Mouse (Mus musculus): ENCODE measurements around the gene Wdfy1.

DNA sequence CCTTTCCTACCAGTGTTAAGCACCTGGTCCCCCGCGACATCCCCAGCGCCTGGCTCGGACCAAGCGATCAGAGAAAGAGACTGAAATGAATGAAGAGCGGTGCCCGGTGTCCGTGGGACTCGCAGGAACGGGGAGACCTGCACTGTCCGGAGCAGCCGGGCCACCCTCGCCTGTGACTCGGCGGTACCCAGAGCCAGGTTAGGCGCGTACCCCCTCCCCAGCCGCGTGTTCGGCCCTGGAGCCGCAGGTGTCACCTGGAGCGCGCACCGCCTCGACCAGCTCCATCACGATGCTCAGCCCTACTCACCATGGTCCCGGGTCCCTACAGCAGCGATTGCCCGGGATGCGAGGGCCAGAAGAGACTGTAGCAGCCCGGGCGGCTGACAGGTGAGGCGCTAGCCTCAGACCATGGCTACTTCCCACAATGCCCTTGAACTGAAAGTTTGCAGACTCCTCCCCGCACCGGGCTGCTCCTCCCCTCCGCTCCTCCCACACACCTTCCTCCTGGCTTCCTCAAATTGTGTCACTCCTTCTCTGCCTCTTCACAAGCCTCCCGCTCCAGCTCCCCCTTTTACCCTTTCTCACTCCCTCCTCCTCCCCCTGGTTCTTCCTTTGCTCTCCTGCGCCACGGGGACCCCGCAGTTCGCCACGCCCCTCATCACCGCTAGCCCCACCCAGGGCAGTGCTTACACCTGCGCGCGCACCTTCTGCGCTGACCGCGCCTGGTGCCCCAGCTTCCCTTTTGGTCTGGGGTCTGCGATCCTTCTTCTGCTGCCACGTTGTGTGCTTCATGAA is 104.2 kb downstream of the Wdfy1 start, which contains the start of gene Ap1s3:
- TF ChIP-seq CTCF (IDR thresholded peaks at IDR 0.05; ENCODE audit: low read depth, low read length) (no peak), GATA2 (IDR thresholded peaks at IDR 0.05; ENCODE audit: borderline replicate concordance, low read depth, low read length) (no peak), GATA1 (IDR thresholded peaks at IDR 0.05; ENCODE audit: borderline replicate concordance, low read length) (no peak), POLR2AphosphoS5 (IDR thresholded peaks at IDR 0.05; ENCODE audit: insufficient replicate concordance, low read depth, low read length) (no peak), TAL1 (conservative IDR thresholded peaks at IDR 0.05; ENCODE audit: low read depth, low read length) (no peak)
